Comparison of ENCODE assay signal across 12 mouse cellular contexts in the genomic region with DNA sequence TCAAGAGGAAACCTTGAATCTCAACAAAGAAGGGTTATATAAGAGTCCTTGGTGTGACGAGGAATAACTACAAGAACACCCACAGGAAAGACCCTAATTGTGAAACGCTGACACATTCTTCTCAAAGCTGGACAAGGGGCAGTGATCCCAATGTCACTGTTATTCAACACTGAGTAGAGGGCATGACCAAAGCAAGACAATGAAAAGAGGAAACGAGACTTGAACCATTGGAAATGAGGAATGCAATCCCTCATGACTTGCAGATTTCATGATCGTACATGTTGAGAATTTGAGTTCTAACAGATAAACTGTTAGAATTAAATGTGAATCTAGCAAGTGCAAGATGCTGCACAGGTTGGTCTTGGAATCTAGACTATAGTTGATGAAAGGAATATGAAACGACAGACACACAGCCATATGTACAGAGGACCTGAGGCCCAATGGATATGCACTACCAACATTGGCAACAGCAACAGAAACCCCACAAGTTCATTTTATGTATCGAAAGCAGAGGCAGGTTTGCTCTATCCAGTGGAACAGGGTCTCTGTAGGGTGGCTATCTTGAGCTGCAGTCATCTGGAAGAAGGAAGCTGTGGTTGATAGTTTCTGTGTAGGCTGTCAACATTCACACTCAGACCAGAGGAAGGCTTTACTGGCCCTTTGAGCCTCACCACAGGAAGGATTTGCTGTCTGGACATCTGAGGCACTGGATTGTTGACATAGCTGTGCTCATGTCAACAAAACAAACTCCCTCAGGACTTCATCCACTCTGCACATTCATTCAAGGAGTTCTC.
"Had no signal": no experiment of that assay in that cellular context is flagged by ENCODE, and none has a peak within 500 bp of the region (broad histone marks: within the 10 kb centered on the region; RNA-seq: fewer than 3 reads in every experiment).

No protein-coding gene starts in this region.

- DNase-seq: kidney, adult 9 months; kidney, postnatal 36 days; layer of hippocampus, adult 9-11 months; layer of hippocampus, postnatal 36 days; left cerebral cortex, postnatal 4 days; lung, embryonic 14.5 days; lung, postnatal 10 days; lung, postnatal 4 days; right cerebral cortex, postnatal 14 days; thymus, postnatal 4 days had no signal

- ATAC-seq: intestine, postnatal 0 days; midbrain, embryonic 15.5 days had no signal
